Mouse (Mus musculus): ENCODE measurements around the gene Zfp62. TPM values are rescaled to one million over a fixed set of nuclear protein-coding genes. Genes with fewer than 3 reads are reported as not detected.
A peak's percentile ranks its signal among the peaks of the same experiment; 100 is the strongest.

Gene Zfp62
- total RNA-seq, 1 experiment from 2014 or later, result 134 TPM

DNA sequence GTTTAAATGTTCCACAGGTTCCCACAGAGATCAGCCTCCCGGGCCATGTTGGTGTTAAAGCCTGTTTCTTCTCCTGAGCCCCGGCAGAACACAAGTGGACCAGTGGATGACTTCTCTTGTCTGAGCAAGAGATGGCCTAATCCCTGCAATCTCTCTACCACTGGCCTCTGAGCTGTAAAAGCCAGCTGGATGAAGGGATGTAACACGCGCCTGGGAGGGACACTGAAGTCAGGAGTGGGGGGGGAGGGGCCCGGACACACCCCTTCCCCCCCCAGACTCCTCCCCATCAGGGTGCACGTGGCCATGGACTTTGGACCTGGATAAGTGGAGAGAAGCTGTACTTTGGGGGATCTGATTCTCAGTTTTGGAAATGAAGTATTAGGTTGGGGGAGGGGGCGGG lies 42.1 kb downstream of the Zfp62 start:
- no peak for ATAC-seq (replicated peaks; ENCODE audit: insufficient number of reproducible peaks, low FRiP score, low TSS enrichment, poor library complexity, severe bottlenecking)

DNA sequence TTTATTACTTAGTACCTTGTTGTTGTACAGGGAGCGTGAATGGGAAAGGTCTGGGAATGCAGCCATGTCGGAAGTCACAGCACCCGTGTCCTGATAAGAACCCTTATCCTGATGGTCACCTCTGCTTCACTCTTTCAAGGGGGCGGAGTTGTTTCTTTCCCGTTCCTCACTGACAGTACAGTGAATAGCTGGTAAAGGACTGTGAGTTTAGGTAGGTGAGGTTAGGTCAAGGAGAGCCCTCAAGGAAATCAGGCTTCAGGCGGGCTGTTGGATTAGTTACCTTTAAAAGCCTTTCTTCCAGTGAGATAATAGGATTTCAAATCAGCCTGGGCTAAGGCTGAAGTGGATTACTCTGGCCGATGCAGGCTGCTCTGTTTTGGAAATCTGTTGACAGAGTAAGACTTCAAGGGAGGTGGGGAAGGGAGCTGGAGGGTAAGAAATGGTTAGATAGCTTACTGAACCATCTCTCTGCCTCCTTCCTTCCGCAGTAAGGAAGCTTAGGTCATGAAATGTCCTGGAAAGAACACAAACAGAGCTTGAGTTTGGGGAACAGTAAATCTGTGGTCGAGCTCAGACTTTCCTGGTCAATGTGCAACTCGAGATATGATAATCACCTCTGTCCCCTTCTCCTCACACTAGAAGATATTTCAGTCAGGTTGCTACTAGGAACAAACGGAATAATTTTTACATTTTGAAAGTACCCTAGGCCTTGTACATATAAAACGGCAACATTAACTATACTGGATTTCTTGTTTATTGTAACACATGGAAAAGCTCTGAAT lies 42.7 kb downstream of the Zfp62 start:
- ATAC-seq (replicated peaks; ENCODE audit: insufficient number of reproducible peaks, low FRiP score, low TSS enrichment, poor library complexity, severe bottlenecking), result no peak

DNA sequence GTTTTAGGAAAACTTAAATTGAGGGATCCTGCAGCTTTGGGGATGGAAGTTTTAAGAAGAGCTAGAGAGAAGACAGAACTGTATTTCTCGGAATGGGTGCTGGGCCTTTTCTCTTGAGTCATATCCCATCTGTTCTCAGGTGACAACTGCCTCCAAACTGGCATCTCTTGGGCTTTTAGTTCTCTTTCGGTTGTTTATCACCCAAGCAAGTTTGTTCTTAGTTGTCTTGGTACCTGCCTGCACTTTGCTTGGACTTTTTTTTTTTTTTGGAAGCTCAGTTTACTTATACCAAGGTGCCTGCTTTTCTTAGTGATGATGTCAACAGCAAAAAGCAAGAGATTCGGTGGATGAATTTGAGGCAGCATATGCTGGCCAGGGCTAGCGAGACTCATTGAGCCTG lies 43.4 kb downstream of the Zfp62 start:
- no peak for ATAC-seq (replicated peaks; ENCODE audit: insufficient number of reproducible peaks, low FRiP score, low TSS enrichment, poor library complexity, severe bottlenecking)

DNA sequence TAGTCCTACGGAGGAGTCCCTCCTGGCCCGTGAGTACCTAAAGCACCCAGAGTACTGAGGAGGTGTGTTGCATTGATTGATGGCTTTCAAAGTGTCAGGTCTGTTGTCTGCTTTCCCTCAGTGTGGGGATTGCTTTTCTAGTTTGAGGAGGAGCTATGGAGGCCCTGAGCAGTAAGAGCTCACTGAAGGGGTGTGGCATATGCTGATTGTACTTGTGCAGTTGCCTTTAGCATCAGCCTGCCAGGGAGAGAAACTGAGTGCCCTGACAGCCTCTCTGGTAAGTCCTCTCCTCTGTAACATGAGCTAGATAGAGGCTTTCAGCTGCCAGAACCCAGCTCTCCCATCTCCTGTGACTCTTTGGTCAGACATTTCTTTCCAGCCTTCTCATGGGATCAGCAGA lies 44.2 kb downstream of the Zfp62 start:
- ATAC-seq (replicated peaks; ENCODE audit: insufficient number of reproducible peaks, low FRiP score, low TSS enrichment, poor library complexity, severe bottlenecking), result no peak

DNA sequence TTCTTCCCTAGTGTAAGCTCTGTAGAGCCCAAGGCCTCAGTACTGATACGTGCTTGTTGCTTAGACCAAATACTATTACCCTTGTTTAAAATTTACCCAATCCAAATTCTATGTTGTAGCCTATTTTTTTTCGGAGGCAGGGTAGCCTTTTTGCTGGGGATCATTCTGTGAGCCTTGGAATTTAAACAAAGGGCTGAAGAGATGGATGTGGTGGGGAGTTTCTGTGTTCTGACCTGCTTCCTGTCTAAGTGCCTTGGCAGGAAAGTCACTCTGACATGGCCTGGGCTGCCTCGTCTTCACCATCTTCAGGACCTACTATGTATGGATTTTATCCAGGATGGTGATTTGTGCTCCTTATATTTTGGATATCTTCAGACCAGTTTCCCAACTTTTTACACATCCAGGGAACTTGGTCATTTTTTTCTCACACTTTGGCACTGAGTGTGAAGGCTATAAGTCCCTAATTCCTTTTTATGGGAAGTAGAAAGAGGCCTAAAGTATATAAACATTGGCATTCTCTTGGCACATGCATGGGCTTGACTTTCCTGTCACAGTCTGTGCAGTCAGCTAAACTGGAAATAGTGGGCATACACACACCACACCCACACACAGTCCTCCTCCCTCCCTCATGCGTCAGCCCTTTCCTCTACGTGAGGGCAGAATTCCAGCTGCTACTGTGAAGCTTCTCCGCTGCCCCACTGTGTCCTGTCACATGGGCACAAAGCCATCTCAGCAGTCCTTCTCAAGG lies 45.3 kb downstream of the Zfp62 start:
- ATAC-seq (replicated peaks; ENCODE audit: insufficient number of reproducible peaks, low FRiP score, low TSS enrichment, poor library complexity, severe bottlenecking), result no peak

DNA sequence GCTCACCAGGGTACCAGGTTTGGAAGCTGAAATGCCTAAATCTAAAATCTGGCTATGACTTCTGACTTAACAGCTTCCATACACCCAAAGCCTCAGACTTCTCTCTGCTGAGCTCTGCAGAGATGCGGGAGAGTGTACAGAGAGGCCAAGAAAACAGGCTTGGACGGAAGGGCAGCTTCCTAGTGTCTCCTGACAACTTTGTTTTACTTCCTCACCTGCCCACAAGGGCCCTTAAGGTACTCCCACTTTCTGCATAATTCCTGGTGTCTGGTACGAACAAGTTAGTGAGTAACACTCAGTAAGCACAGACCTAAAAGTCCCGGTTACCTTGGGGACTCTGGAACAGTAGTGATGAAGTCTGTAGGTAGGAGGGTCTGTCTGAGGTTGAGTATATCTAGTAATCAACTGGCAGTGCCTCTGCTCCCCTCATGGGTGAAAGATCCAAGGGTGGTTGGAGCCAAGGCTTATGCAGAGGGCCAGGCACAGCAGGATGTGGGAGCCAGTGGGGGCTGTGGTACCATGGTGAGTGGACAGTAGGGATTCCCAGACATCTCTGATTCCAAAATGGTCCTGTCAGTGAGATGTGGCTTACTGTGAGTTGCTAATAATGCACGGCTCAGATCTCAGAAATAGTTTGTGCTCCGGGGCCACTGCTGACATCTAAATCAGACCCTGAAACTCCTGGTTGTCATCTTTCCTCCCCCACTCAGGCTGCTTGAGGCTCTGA lies 46.0 kb downstream of the Zfp62 start:
- ATAC-seq (replicated peaks; ENCODE audit: insufficient number of reproducible peaks, low FRiP score, low TSS enrichment, poor library complexity, severe bottlenecking), result no peak

DNA sequence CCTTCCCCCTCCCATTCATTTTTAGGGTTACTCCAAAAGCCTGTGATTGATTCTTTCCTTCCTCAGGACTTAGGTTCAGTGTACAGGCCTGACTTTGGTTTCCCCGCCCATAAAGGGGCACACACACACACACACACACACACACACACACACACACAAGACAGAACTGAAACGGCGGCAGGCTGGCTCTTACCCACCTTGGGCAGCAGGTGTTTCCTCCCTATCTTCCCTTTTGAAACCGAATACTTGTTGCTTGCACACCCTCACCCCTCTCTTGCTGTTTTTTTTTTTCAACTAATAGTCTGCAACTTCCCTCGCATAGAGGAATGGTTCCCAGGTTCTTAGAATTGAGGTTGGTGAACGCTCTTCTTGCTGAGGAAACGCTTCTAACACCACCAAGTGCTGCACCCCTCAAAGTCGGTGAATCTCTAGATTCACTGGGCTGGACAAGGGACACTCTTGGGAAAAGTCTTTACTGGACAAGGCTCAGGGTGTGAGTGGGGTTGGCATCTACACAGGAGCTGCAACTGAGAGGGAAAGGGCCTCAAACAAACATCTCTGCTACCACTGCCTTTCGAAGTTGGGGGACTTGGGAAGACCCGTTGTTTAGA lies 46.8 kb downstream of the Zfp62 start:
- ATAC-seq (replicated peaks; ENCODE audit: insufficient number of reproducible peaks, low FRiP score, low TSS enrichment, poor library complexity, severe bottlenecking), result 0 out of 2 replicates have a peak, but pooled peaks have one; percentile 10

DNA sequence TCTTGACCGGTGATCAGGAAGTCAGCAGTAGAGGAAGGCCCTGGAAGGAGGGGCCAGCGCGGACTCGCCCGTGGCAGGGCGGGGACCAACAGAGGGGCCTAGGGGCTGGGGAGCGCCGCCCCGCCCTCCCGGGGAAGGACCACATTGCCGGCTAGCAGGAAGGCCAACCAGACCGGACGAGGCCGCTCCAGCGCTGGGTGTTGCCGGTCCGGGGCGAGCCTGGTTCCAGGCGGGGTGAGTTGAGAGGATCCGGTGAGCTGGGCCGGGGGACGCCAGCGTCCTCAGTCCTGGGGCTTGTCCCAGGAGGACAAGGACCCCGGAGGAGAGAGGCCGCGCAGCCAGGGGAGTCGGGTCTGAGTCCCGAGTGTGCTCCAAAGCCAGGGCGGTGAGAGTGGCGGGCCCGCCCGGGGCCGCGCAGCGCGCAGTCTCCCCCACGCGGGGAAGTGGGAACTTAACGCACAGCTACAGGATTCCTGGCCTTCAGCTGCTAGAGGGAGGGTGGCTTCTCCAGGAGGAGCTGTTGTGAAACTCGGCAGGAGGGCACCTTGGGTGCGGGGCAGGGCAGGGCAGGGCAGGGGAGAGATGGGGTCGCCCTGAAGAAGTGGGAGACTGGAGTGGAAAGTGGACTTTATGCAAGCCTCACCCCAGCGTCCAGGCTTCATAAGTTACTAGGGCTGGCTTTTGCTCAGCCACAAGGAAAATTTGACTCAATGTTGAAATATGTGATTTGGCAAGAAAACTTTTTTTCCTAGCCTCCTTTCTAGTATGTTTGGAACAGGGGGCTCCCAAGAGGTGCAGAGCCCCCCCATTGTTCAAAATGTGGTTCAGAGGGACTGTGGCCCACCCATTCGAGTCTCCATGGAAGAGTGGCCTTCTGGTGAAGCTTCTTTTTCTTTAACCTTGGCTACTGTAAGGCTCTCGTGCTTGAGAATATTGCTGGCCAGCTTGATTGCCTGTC lies 47.6 kb downstream of the Zfp62 start:
- peak; percentile 77 for ATAC-seq (replicated peaks; ENCODE audit: insufficient number of reproducible peaks, low FRiP score, low TSS enrichment, poor library complexity, severe bottlenecking)

DNA sequence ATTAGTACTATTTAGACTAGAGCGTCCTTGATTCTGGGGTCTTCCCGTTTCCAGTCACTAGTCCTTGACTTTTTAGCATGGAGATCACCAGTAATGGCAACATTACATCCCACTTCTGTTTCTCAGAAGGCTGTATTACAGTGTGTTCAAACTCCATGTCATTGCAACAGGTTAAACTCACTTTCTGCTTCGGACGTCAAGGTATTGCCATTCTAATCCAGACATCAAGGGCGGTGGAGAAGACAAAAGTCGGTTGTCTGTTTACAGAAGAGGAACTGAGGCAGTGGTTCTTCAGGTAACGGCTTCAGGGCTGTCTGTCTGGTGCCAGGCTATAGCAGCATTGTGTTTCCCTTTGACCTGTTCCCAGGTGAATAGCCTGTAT lies 48.3 kb downstream of the Zfp62 start:
- ATAC-seq (replicated peaks; ENCODE audit: insufficient number of reproducible peaks, low FRiP score, low TSS enrichment, poor library complexity, severe bottlenecking), result no peak

DNA sequence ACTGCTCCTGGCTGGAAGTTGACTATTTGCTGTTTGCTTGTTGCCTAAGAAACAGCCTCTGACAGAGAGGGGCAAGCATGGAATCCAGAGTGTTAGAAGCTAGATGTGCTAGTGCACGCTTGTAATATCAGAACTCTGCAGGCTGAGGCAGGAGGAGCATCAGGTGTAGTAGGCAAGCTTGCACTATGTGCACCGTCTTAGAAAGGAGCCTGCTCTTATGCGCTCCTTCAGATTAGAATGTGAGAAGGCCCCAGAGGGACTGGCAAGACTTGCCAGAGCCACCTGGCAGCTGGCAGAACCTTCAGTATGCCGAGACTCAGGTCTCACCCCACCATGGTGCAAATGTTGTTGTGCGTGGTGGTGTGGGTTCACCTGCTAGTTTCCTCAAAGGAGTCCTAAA lies 49.0 kb downstream of the Zfp62 start:
- no peak for ATAC-seq (replicated peaks; ENCODE audit: insufficient number of reproducible peaks, low FRiP score, low TSS enrichment, poor library complexity, severe bottlenecking)

DNA sequence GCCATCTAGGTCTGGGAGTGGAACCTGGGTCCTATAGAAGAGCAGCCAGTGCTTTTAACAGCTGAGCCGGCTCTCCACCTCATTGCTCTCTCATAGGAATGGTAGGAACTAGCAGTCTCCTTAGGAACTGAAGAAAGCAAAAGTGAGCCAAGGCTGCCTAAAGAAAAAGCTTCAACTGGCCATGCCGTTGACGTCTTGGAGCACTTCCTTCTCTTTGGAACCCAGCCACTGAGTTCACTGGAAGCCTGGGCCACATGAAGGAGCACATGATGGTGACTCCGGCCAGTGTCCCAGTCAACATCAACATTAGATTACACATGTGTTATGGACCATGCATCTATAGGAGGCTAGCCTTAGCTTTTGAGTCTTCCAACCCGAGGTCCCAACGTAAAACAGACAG lies 49.9 kb downstream of the Zfp62 start:
- no peak for ATAC-seq (replicated peaks; ENCODE audit: insufficient number of reproducible peaks, low FRiP score, low TSS enrichment, poor library complexity, severe bottlenecking)

DNA sequence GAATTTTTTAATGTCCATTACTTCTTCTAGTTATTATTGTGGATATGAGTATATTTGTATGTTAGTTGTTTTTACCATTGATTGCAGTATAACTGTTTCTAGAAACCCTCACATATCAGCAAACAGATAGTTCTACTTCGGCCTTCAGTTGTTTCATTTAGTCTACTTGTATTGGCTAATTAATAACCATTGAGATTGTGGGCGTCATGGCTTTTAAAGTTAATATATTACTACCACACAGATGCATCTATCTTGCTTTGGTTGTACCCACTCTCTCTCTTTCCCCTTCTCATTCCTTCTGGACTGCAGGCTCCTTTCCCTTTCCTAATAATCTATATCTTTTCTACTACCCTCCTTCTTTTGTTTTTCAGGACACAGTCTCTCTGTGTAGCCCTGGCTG lies 56.2 kb downstream of the Zfp62 start:
- no peak for ATAC-seq (replicated peaks; ENCODE audit: insufficient number of reproducible peaks, low FRiP score, low TSS enrichment, poor library complexity, severe bottlenecking)

DNA sequence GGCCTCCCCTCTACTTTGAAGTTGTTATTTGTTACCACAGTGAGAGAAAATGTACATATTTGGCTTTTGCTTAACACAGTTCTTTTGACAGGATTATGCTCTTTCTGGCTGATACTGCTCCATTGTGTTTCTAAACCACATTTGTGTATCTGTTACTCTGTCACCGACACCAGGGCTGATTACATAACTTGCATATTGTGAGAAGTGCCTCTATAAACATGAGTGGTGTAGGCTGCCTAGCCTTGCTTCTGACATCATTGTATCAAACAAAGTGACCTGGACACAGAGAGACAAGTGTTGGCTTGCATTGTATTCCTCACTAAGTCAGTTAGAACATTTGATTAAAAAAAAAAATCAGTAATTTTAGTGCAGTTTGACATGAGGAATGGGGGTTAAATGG lies 56.7 kb downstream of the Zfp62 start:
- ATAC-seq (replicated peaks; ENCODE audit: insufficient number of reproducible peaks, low FRiP score, low TSS enrichment, poor library complexity, severe bottlenecking), result no peak

DNA sequence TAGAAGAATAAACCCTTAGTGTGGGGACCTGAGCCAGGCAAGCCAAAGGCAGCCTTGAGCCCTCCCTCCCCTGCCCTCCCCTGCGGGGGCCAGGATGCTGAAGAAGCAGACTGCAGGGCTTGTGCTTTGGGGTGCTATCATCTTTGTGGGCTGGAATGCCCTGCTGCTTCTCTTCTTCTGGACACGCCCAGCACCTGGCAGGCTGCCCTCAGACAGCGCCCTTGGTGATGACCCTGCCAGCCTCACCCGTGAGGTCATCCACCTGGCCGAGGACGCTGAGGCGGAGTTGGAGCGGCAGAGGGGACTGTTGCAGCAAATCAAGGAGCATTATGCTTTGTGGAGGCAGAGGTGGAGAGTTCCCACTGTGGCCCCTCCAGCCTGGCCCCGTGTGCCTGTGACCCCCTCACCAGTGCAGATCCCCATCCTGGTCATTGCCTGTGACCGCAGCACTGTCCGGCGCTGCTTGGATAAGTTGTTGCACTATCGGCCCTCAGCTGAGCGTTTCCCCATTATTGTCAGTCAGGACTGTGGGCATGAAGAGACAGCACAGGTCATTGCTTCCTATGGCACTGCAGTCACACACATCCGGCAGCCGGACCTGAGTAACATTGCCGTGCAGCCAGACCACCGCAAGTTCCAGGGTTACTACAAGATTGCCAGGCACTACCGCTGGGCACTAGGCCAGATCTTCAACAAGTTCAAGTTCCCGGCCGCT lies 57.7 kb downstream of the Zfp62 start:
- ATAC-seq (replicated peaks; ENCODE audit: insufficient number of reproducible peaks, low FRiP score, low TSS enrichment, poor library complexity, severe bottlenecking), result no peak; the same call in 1 of the 2 replicates

DNA sequence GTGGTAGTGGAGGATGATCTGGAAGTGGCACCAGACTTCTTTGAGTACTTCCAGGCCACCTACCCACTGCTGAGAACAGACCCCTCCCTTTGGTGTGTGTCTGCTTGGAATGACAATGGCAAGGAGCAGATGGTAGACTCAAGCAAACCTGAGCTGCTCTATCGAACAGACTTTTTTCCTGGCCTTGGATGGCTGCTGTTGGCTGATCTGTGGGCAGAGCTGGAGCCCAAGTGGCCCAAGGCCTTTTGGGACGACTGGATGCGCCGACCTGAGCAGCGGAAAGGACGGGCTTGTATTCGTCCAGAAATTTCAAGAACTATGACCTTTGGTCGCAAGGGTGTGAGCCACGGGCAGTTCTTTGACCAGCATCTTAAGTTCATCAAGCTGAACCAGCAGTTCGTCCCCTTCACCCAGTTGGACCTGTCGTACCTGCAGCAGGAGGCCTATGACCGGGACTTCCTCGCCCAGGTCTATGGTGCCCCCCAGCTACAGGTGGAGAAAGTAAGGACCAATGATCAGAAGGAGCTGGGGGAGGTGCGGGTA lies 58.3 kb downstream of the Zfp62 start:
- ATAC-seq (replicated peaks; ENCODE audit: insufficient number of reproducible peaks, low FRiP score, low TSS enrichment, poor library complexity, severe bottlenecking), result no peak

DNA sequence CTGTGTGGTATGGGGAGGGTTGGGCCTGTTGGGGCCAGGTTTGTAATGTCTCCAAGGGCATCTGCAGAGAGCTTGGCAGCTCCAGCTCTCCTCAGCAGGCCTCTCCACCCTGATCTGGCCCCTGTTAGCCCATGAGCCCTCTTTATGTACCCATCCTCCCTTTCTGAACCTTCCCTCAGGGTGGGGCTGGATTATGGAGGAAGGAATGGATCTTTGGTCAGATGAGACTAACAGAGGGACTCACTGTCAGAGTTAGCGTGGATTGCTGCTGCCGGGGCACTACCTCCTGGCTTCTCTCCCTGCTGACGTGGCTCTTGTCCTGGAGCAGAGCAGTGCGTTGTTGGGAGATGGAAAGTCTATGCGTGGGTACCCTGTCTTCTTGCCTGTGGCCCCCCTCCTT lies 59.2 kb downstream of the Zfp62 start:
- ATAC-seq (replicated peaks; ENCODE audit: insufficient number of reproducible peaks, low FRiP score, low TSS enrichment, poor library complexity, severe bottlenecking), result no peak

DNA sequence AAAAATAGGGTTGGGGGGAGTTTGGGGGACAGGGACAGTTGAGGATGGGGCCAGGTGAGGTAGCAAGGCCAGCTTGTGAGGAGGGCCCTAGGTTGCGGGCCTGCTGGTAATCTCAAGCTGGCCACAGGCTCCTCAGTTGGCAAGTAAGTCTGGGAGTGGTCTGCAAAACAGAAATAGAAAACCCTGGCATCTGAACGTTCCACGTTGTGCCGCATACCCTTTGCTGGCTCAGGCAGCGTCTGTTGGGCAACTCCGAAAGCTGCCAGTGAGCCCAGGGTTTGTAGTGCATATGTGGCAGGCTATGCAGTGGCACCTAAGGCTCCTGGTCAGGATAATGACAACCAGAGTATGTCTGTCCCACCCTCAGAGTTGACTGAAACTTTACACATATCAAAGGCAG lies 60.1 kb downstream of the Zfp62 start:
- ATAC-seq (replicated peaks; ENCODE audit: insufficient number of reproducible peaks, low FRiP score, low TSS enrichment, poor library complexity, severe bottlenecking), result no peak
